Mouse (Mus musculus) small intestine, adult 2 months (tissue): ENCODE results near the gene Prr5l. TPM values are rescaled to one million over a fixed set of nuclear protein-coding genes. Genes with fewer than 3 reads are reported as not detected.

ENCODE experiments used
- H3K27ac ChIP-seq: fragments of 200-500 bp; 2 replicates; pipeline ENCODE4 v1.5.1; 2012; ENCODE audit warnings: low read depth, low read length, control low read depth, inconsistent platforms; ENCODE audit not compliant: insufficient read depth
- H3K27me3 ChIP-seq: fragments of 200-500 bp; 2 replicates; pipeline ENCODE4 v1.6.1; 2012; ENCODE audit warnings: mild to moderate bottlenecking, moderate library complexity, low read length, inconsistent platforms; ENCODE audit not compliant: control insufficient read depth, insufficient read depth
- H3K36me3 ChIP-seq: fragments of 200-500 bp; 2 replicates; pipeline ENCODE4 v1.6.1; 2012; ENCODE audit warnings: mild to moderate bottlenecking, low read length, control low read depth, inconsistent platforms; ENCODE audit not compliant: control insufficient read depth, insufficient read depth
- H3K4me1 ChIP-seq: fragments of 200-500 bp; 2 replicates; pipeline ENCODE4 v1.6.1; 2012; ENCODE audit warnings: low read length, inconsistent platforms, mixed read lengths; ENCODE audit not compliant: control insufficient read depth, insufficient read depth, insufficient read length
- H3K4me3 ChIP-seq: fragments of 200-500 bp; 2 replicates; pipeline ENCODE4 v1.5.1; 2012; ENCODE audit warnings: low read depth, mild to moderate bottlenecking, control low read depth, inconsistent platforms, low read length, moderate library complexity
- CTCF ChIP-seq: fragments of 200-500 bp; IDR thresholded peaks from 2 replicates; pipeline ENCODE4 v1.5.1; 2012; ENCODE audit warnings: low read depth, mild to moderate bottlenecking, control low read depth, inconsistent platforms, low read length, moderate library complexity, mixed read lengths; ENCODE audit not compliant: insufficient replicate concordance, insufficient read length; ENCODE audit errors: extremely low read depth
- POLR2A ChIP-seq: fragments of 200-500 bp; IDR thresholded peaks from 2 replicates; pipeline ENCODE4 v1.6.1; 2012; ENCODE audit warnings: low read depth, mild to moderate bottlenecking, control low read depth, inconsistent platforms, low read length, moderate library complexity
- WGBS: fragments of 180-500 bp; shearing (Covaris S2); methylation state at CpG from one replicate; pipeline ENCODE4 v1.1.7; 2018; 5-methylcytosine and 5-hydroxymethylcytosine counted together
- polyA plus RNA-seq: library from polyadenylated mRNA; depleted of rRNA; stranded (reverse); fragments of >200 nt; gene quantifications from 2 replicates; pipeline ENCODE4 v1.2.3, GENCODE M21; 2012

Prr5l gene
- polyA plus RNA-seq, 1 experiment, result 3.9 TPM

DNA sequence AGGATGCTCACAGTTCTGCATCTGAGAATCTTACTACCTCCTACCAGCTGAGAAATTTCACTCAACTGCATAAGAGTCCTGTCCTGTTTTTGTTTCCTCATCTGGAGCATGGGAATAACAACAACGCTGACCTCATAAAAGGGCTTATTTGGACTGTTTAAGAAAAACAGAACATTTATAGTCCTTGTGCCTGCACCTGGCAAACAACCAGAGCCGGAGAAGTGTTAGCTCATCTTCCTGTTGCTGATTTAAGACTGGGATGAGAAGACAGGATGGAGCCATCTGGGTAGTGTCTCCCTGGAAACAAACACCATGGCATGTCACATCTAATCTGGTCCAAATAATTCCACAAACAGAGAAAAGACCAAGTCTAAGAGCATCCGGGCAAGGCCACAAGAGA lies 149.3 kb downstream of the Prr5l start:
- Histone ChIP-seq H3K27me3 (no peaks in the 10 kb centered on the region), H3K36me3 (no peaks in the 10 kb centered on the region), H3K4me1 (peaks cover 2% of the 10 kb centered on the region), H3K27ac (peak overlapping the region; percentile 9; the same call in 1 of the 2 replicates), H3K4me3 (no peak overlapping the region)
- no peak for TF ChIP-seq POLR2A
- TF ChIP-seq CTCF, result no peak
- 74% methylated on average over 3 of the region's 3 CpGs for WGBS

DNA sequence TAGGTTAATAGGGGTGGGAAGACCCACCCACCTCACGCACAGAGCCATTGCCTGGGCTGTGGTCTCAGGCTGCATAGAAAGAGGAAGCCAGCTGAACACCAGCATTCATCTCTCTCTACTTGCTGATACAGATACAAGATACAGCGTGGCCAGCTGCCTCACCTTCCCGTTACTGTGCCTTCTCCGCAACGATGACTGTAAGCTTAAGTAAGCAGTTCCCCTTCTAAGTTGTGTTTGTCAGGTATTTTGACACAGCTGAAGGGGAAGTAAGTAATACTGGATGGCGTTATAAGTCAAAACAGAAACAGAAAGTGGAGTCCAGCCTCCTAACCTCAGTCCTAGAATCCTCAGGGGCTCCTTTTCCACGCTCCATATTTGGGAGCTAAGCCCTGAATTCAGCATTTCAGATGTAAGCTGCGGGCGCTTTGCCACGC lies 150.0 kb downstream of the Prr5l start:
- Histone ChIP-seq H3K4me3 (no peak overlapping the region), H3K27ac (peak overlapping the region; percentile 36; the same call in 1 of the 2 replicates), H3K4me1 (peaks cover 2% of the 10 kb centered on the region), H3K27me3 (no peaks in the 10 kb centered on the region), H3K36me3 (no peaks in the 10 kb centered on the region)
- 56% methylated on average over 10 of the region's 10 CpGs for WGBS
- TF ChIP-seq CTCF (no peak), POLR2A (no peak)

DNA sequence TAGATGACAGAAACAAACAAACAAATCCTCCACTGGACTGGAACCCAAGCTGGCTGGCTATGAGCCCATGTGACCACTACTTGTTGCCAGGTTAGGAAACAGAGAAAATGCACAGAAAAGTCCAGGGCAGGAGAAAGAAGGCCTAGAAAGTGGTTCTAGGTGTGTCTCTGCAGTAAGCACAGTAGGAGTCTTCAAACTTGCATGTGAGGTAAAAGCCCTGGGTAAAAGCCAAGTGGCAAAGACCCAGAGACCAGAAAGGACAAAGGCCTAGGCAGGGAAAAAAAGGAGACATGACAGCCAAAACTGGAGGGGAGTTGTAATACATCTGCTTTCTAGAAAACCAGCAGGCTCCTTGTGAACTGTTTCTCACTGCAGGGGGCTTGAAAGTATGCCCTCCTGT lies 151.9 kb downstream of the Prr5l start:
- Histone ChIP-seq H3K27ac (no peak overlapping the region), H3K4me3 (no peak overlapping the region), H3K4me1 (peaks cover 2% of the 10 kb centered on the region), H3K36me3 (no peaks in the 10 kb centered on the region), H3K27me3 (no peaks in the 10 kb centered on the region)
- TF ChIP-seq CTCF (no peak), POLR2A (no peak)

DNA sequence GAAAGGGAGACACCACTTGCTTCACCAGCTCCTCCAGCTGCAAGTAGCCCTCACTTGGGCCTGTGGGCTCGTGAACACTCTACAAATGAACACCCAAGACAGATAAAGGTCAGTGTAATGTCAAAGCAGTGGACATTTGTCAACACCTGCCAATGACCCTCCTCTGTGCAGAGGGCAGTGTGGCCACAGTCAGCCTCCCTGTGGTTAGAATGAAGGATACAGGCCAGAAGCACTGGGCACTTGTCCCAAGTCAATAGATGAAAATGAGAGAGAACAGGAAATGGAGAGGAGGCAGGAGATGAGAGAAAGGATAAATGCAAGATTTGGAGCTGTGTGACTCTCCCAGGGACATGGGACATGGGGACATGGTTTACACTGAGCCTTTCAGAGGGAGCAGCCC lies 153.4 kb downstream of the Prr5l start:
- WGBS, result 78% methylated on average over 1 of the region's 1 CpGs
- Histone ChIP-seq H3K36me3 (no peaks in the 10 kb centered on the region), H3K4me1 (peaks cover 2% of the 10 kb centered on the region), H3K4me3 (no peak overlapping the region), H3K27ac (no peak overlapping the region), H3K27me3 (no peaks in the 10 kb centered on the region)
- TF ChIP-seq CTCF (no peak), POLR2A (no peak)

DNA sequence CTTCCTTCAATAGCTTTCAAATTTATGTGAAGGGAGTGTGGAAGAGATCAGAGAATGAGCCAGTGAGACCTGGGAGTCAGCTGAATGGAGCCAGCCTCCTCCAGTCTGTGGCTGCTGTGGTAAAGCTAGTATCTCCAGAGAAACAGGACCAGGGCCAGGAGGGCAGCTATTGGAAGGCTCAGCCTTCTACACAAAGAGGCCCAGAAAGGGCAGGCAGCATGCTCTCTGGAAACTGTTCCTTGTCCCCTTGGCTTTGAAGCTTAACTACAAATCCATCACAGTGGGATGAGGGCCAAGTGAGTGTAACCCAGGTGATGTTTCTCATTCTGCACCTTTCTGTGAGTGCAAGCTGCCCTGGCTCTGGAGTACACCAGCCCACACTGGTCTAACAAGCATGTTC lies 155.0 kb downstream of the Prr5l start:
- Histone ChIP-seq H3K36me3 (no peaks in the 10 kb centered on the region), H3K4me1 (peaks cover 2% of the 10 kb centered on the region; the same call in 1 of the 2 replicates), H3K27ac (no peak overlapping the region), H3K27me3 (no peaks in the 10 kb centered on the region), H3K4me3 (no peak overlapping the region)
- TF ChIP-seq POLR2A (no peak), CTCF (no peak)

DNA sequence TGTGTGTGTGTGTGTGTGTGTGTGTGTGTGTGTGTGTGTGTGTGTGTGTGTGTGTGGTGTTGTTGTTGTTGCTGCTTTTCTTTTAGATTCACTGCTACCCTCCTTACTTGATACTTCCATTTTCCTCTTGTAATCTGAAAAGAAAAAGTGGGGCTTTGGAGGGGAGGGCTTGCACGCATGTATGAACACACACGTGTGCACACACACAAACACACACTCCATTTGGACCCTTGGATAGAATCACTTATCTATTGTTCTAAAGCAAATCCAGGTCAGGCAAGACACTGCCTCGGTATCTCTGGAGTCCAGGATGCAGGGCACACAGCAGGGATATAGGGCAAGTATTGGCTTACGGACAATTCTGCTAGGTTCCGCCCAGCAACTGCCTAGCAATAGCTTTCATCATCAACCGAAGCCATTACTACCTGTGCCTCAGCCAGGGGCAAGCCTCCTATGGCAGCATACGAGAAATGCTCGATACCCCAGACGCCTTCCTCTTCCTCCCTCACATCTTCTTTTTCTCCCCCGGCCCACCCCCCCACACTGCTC lies 159.4 kb downstream of the Prr5l start:
- TF ChIP-seq CTCF (no peak), POLR2A (no peak)
- no peaks in the 10 kb centered on the region for H3K36me3 ChIP-seq
- no peak overlapping the region for H3K27ac ChIP-seq
- WGBS, result 82% methylated on average over 10 of the region's 10 CpGs
- no peak overlapping the region for H3K4me3 ChIP-seq
- no peaks in the 10 kb centered on the region for H3K4me1 ChIP-seq
- no peaks in the 10 kb centered on the region for H3K27me3 ChIP-seq

DNA sequence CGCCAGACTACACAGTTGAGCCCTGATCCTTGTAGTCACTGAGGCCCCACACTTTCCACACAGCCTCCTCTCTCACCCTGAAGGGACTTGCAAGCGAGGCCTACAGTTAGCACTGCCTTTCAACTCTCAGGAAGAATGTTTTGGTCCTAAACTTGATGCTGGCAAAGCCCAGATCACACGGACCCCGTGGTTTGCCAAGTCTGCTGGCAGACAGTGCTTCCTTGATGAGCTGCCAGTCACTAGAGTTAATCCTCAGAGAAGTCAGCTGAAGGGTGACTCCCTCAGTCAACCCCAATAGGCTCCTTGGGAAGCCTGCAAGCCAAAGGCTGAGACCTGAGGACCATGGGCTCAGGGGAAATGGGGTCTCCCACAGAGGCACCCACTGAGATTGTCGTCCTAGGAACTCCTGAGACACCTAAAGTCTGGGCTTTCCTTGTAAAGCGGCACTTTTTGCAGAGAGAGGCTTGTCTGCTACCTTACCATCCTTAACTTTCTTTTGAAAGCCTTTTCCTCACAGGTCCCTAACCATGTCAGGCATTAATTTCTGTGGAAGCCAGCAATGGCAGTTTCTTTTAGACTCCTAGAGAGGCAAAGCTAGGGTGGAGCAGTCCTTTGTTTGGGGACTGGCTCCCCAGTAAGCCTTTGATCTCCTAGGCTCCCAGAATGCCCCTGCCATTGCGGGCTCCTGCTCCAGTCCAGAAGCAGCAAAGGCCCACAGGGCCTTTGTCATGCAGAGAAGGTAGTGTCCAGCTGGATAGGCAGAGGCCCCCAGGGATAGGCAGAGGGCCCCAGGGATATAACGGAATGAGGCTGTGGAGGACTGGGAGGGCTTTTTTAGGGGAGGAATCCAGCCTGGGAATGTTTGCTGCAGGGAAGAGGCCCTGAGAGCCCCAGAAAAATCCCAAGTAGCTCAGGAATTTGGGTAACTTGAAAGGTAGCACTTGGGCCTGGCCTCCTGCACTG lies 160.2 kb downstream of the Prr5l start:
- Histone ChIP-seq H3K27ac (no peak overlapping the region), H3K36me3 (no peaks in the 10 kb centered on the region), H3K27me3 (no peaks in the 10 kb centered on the region), H3K4me1 (no peaks in the 10 kb centered on the region), H3K4me3 (no peak overlapping the region)
- TF ChIP-seq CTCF (no peak), POLR2A (no peak)
- 71% methylated on average over 8 of the region's 8 CpGs for whole genome bisulfite sequencing
